Mouse (Mus musculus) left cerebral cortex, adult 11 months (tissue): Measurements from ENCODE around the gene Ints7.
A peak's percentile ranks its signal among the peaks of the same experiment; 100 is the strongest.

ENCODE experiments used
- DNase-seq: peaks from one replicate; pipeline ENCODE4 v3.0.0; 2022; ENCODE audit warnings: low spot score

Gene Ints7

GRCm38 (mm10) chr1:191584483-191584882 lies 9.0 kb downstream of the Ints7 start:
- no peak for DNase-seq

DNA sequence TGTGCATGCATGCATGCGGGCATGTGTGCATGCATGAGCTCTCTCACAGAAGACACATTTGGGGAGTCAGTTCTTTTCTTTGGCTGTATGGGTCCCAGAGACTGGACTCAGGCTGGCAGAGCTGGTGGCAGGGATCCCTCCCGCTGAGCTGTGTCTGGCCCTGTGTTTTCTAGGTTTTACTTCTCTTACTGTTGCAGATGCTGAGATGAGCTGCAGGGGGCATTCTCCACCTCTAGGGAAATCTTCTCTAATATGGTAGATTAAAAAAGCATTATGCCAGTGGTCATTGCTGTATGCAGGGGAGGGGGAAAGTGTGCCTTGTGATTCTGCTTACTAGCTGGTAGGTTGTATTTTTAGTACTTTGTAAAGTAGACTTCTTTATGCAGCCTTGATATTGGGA lies 10.3 kb downstream of the Ints7 start:
- DNase-seq: no peak

GRCm38 (mm10) chr1:191587062-191587461 lies 11.6 kb downstream of the Ints7 start:
- no peak for DNase-seq

DNA sequence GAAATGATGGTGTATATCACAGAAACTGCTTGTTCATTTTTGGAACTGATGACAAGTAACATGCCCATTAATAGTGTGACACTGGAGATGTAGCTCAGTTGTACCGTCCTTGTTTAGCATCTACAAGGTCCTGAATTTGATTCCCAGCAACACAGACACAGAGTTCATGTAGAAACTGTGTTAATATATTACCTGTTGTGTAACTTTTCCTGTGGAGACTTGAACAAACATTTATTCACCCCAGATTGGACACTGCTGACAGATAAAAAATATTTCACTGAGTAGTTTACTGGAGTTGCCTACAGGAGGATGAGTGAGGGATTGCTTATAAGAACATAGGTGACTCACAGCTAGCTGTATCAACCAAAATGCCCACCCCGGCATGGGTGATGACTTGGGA lies 13.3 kb downstream of the Ints7 start:
- DNase-seq: no peak

DNA sequence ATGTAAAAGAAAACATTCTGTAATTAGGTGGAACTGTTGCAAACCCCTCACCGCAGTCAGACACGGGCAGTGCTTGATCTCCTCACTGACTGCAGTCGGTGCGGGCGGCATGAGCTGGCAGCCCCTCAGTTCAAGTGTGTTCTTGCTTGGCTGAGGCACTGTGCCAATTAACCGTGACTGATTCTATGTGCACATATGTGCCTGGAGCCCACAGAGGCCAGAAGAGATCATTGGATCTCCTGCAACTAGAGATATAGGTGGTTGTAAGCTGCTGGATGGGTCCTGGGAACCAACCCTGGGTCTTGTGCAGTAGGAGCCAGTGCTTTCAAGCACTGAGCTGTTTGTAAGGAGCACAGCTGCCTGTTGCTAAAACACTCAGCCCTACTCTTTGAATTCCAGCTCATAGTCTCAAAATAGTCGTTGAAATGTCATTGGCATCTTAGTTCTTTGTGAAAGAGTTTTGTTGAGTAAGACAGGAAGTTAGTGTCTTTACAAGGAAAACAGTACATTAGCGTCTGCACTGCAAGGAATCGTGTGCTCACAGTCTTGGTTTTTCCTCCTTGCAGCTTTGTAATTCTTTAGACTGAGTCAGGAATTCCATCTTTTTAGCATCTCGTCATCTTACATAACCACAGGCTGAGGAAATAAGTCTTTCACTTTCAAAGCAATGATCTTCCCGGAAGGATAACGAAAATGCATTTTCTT lies 16.7 kb downstream of the Ints7 start:
- DNase-seq: peak; percentile 23

- DNase-seq: no peak
These were observed 20.6 kb downstream of the Ints7 start for GRCm38 (mm10) chr1:191596076-191596475.

DNA sequence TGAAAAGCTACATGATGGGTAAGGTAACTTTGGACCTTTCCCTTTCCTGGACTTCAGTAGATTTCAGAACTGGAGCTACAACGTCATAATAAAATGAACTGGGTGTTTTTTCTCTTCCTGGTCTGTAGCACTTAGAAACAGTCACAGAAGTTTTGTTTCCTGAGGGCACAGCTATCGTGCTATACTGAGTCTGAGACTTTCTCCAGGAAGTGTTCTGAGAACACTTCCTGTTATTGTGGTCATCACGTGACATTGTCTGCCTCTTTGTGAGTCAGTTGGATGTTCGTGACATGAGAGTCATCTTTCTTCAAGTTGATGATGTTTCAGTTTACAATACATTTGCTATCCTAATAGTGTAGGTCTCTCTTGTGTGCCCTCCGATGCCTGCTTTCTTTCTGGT lies 23.8 kb downstream of the Ints7 start:
- no peak for DNase-seq

DNA sequence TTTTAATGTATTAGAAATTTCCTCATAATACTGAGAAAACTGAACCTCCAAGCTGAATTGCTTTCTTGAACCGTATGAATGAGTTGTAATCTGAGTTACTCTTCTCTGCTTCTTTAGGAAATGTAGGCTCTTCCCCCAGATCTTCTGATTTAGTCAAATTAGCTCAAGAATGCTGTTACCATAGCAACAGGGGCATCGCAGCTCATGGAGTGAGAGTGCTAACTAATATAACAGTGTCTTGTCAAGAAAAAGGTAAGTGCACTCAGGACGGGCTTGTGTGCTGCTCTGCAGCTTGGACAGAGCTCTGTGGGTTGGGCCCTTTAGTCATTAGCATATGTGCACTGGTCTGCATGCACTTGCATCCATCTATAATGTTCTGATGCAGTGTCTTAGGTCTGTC lies 29.3 kb downstream of the Ints7 start:
- DNase-seq: no peak

DNA sequence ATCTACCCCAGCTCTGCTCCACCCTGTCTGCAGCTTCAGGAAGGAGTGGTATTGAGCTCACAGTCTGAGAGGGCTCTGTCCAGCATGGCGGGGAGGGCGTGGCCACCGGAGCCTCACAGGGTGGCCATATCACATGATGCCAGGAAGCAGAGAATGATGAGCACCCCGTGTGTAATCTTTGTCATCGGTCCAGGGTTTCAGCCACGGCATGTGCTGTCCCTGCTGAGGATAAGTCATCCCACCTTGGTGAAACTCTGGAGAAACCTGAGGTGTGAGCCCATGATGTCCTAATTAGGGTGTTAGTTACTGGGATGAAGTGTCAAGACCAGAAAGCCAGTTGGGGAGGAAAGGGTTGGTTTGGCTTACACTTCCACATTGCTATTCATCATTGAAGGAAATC lies 33.6 kb downstream of the Ints7 start:
- no peak for DNase-seq

GRCm38 (mm10) chr1:191609578-191609977 lies 34.1 kb downstream of the Ints7 start:
- no peak for DNase-seq

- peak; percentile 34 for DNase-seq
These were observed 34.9 kb downstream of the Ints7 start for GRCm38 (mm10) chr1:191610357-191610756.

DNA sequence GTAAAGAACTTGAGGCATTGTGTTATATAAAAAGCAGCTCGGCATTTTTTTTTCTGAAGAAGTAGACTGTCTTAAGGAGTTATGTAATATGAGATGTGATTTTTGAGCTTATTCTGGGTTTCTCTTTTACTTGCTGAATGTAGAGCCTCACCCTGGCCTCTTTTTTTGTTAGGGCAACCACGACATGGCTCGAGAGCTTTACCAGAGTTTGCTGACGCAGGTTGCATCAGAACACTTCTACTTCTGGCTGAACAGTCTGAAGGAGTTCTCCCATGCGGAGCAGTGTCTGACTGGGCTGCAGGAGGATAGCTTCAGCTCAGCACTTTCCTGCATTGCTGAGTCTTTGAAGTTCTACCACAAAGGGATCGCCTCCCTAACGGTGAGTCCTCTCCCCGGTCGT lies 36.2 kb downstream of the Ints7 start:
- DNase-seq: no peak

- DNase-seq: no peak
These were observed 37.4 kb downstream of the Ints7 start for GRCm38 (mm10) chr1:191612877-191613276.

DNA sequence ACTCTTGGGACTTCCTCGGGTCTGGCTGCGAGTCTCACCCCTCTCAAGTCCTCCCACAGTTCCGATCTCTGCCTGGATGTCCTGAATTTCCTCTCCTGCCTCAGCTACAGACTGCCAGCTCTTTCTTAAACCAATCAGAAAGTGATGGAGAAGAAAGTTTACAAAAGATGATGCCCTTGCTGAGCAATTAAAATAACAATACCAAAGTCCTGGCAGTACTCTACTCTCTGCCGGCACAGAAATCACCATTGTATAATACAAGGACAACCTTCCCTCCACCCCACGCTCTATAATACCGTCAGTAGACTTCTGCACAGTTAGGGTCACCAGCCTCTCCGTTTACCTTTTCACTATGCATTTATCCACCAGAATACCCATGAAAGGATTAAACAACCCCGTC lies 40.8 kb downstream of the Ints7 start:
- DNase-seq: no peak

- no peak for DNase-seq
These were observed 42.2 kb downstream of the Ints7 start for GRCm38 (mm10) chr1:191617589-191617988.

- no peak for DNase-seq
These were observed 42.8 kb downstream of the Ints7 start for GRCm38 (mm10) chr1:191618067-191618766.

DNA sequence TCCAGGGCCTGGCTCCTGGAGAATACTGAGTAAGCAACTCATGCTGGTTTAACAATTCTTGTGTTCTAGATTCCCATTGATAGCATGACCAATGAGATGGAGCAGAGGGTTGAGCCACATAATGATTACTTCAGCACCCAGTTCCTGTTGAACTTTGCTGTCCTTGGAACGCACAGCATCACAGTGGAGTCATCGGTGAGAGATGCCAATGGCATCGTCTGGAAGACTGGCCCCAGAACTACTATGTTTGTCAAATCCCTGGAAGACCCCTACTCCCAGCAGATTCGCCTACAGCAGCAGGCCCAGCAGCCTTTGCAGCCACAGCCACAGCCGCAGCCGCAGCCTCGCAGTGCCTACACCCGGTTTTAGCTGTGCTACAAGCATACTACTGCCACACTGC lies 45.7 kb downstream of the Ints7 start:
- DNase-seq: no peak

DNA sequence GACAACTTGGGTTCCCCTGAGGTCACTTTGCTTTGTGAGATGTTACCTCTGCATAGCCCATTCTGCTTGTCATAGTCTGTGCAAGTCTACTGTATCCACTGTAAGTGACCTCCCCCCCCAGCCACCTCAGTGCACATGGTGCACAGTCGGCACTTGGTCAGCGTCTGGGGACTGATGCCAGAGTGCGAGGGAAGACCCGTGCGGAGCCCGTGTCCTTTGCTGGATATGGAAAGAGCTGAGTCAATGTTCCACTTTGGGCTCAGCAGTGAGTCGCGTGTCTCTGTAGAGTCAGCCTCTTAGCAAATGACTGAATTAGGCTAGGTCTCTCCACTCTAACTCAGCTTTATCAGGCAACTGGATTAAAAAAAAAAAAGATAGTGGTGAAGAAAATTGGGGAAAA lies 47.4 kb downstream of the Ints7 start:
- DNase-seq: no peak

DNA sequence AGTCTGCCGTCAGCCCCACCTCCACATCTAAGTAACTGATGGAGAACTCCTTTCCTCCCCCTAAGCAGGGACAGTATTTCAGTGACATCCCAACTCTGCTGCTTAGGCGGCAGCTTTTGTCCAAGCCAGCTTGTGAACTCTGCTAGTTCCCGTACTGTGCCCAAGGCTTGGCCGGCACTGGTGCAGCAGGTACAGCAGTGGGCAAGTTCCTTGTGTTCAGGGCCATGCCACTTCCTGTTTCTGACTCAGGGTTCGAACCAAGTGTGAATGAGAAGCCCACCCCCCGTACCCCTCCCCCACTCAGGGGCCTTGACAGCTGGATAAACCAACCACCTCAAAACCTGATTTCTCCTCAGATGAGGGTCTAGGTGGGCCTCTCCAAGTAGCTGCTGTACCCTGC lies 49.1 kb downstream of the Ints7 start:
- no peak for DNase-seq

GRCm38 (mm10) chr1:191625026-191625425 lies 49.6 kb downstream of the Ints7 start:
- DNase-seq: no peak

DNA sequence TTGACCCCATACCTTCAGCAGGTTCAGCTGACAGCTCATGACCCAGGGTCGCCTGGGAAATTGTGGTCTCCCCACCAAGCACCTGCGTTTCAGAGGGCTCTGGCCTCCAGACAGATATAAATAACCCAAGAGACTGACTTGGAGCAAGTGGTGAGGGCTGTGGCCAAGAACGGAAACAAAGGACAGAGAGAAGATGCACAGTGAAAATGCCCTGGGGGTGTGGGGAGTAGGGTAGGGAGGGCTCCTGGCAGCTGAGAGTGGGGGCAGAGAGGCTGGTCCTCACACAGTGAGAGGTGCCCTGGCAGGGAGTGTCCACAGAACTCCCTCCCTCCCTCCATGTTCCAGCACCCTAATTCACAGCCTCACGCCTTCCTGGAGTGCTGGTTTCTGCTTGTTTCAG lies 50.2 kb downstream of the Ints7 start:
- DNase-seq: no peak

GRCm38 (mm10) chr1:191628457-191629169 lies 53.2 kb downstream of the Ints7 start:
- DNase-seq: no peak

DNA sequence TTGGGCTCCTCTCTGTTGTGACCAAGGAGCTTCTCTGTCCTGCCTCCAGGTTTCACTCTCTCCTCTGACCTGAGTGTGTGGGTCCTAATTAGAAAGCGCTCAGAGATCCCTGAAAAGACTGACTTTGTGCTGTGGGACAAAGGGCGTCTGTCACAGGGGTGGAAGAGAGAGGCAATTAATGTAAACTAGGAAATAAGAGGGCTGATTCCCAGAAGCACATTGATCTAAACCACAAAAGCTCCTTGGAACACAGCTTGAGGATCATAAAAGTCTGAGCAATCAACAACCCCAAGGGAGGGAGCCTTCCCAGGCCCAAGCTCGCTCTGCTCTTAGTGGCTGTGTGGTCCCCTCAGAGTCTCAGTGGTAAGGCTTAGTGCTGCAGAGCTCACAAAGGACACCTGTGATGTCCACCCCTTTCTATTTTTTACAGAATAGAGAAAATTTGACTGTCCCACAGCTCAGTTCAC lies 53.8 kb downstream of the Ints7 start:
- DNase-seq: no peak
